Mouse (Mus musculus): ENCODE data around the gene Glis3. TPM values are rescaled to one million over a fixed set of nuclear protein-coding genes. Genes with fewer than 3 reads are reported as not detected.

Glis3 gene
- polyA plus RNA-seq, 1 experiment from 2014 or later = 2.9 TPM

GRCm38 (mm10) chr19:28555181-28555929 lies 124.5 kb downstream of the Glis3 start:
- Histone ChIP-seq H3K27me3 (no peaks in the 10 kb centered on the region; the same call in 1 of the 2 replicates), H3K4me3 (replicated peaks) (no peak overlapping the region), H3K9ac (replicated peaks) (no peak overlapping the region), H3K4me1 (replicated peaks) (0 out of 2 replicates have a peak, but pooled peaks cover 6% of the 10 kb centered on the region), H3K27ac (no peak overlapping the region), H3K4me2 (replicated peaks) (no peak overlapping the region), H3K36me3 (no peaks in the 10 kb centered on the region), H3K9me3 (no peaks in the 10 kb centered on the region)
- ATAC-seq = no peak
- WGBS = 81% methylated on average over 6 of the region's 6 CpGs

DNA sequence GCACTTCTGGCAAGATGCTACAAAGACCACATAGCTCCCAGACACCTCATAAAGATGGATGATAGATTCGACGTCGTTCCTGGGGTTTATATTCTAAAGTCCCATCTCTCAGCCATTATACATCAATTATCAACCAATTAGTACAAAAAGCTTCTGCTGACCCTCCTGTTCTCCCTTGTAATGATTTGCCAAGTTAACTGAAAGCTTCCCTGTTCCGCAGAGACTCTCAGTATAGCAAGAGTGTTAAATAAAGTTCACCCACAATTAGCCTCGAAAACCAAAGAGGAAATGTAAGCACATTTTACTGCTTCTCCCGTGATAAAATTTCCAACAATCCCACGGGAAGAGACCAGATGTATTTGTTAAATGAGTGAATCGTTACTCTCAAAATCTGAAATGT lies 129.3 kb downstream of the Glis3 start:
- Histone ChIP-seq H3K4me2 (replicated peaks) (no peak overlapping the region), H3K36me3 (no peaks in the 10 kb centered on the region), H3K9me3 (no peaks in the 10 kb centered on the region), H3K9ac (replicated peaks) (no peak overlapping the region), H3K27ac (no peak overlapping the region), H3K4me3 (replicated peaks) (no peak overlapping the region), H3K27me3 (no peaks in the 10 kb centered on the region; the same call in 1 of the 2 replicates), H3K4me1 (replicated peaks) (no peaks in the 10 kb centered on the region)
- WGBS = 89% methylated on average over 8 of the region's 8 CpGs
- ATAC-seq = no peak

DNA sequence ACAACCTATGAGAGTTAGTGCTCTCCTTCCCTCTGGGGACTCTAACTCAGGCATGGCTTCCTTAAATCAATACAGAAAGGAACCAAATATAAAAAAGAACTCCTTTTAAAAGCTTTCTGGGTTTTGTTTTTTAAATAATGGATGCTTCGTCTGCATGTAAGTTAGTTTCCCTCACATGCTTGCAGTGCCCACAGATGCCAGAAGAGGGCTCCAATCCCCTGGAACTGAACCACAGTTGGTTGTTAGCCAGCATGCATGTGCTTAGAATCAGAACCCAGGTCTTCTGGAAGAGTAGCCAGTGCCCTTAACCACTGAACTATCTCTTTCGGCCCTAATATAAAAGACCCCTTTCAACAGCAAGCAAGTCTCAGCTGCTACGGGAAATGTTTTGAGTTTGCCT lies 132.9 kb downstream of the Glis3 start:
- no peaks in the 10 kb centered on the region for H3K27me3 ChIP-seq
- H3K36me3 ChIP-seq = no peaks in the 10 kb centered on the region
- H3K4me1 ChIP-seq (replicated peaks) = peaks cover 4% of the 10 kb centered on the region; the same call in 1 of the 2 replicates
- ATAC-seq = no peak
- no peaks in the 10 kb centered on the region for H3K9me3 ChIP-seq
- no peak overlapping the region for H3K9ac ChIP-seq (replicated peaks)
- H3K27ac ChIP-seq = no peak overlapping the region
- no peak overlapping the region for H3K4me3 ChIP-seq (replicated peaks)
- H3K4me2 ChIP-seq (replicated peaks) = no peak overlapping the region
- 94% methylated on average over 3 of the region's 3 CpGs for WGBS

DNA sequence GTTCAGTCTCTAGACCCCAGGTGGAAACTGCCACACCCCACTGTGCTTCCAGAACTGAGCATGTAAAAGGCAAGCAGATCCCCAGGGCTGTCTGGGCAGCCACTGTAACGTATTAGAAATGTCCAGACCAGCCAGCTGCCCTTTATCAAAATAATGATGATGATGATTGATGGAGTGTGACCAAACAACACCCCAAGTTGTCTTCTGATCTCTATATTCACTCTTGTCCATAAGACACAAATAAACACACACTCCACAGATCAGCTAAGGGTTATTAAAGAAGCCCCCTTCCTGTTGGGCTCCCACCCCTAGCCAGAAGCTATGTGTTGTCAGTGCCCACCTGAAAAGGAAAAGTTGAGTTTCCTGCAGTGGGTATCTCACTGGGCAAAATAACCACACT lies 134.4 kb downstream of the Glis3 start:
- Histone ChIP-seq H3K27ac (no peak overlapping the region), H3K27me3 (no peaks in the 10 kb centered on the region), H3K4me3 (replicated peaks) (no peak overlapping the region), H3K4me2 (replicated peaks) (no peak overlapping the region), H3K9ac (replicated peaks) (no peak overlapping the region), H3K9me3 (no peaks in the 10 kb centered on the region), H3K4me1 (replicated peaks) (peaks cover 4% of the 10 kb centered on the region; the same call in 1 of the 2 replicates), H3K36me3 (no peaks in the 10 kb centered on the region)
- no peak for ATAC-seq
- 26% methylated on average over 1 of the region's 1 CpGs for WGBS

- Histone ChIP-seq H3K9me3 (no peaks in the 10 kb centered on the region), H3K4me3 (replicated peaks) (no peak overlapping the region), H3K27me3 (no peaks in the 10 kb centered on the region), H3K9ac (replicated peaks) (no peak overlapping the region), H3K36me3 (no peaks in the 10 kb centered on the region), H3K4me1 (replicated peaks) (no peaks in the 10 kb centered on the region), H3K27ac (no peak overlapping the region), H3K4me2 (replicated peaks) (no peak overlapping the region)
- ATAC-seq = peak; percentile 58
- WGBS = 55% methylated on average over 9 of the region's 9 CpGs
These were observed 141.1 kb downstream of the Glis3 start for GRCm38 (mm10) chr19:28538813-28539212.

- no peaks in the 10 kb centered on the region for H3K36me3 ChIP-seq
- H3K4me2 ChIP-seq (replicated peaks) = no peak overlapping the region
- no peaks in the 10 kb centered on the region for H3K4me1 ChIP-seq (replicated peaks)
- H3K9me3 ChIP-seq = no peaks in the 10 kb centered on the region
- ATAC-seq = no peak
- H3K9ac ChIP-seq (replicated peaks) = no peak overlapping the region
- H3K4me3 ChIP-seq (replicated peaks) = no peak overlapping the region
- no peak overlapping the region for H3K27ac ChIP-seq
- WGBS = 52% methylated on average over 12 of the region's 12 CpGs
- H3K27me3 ChIP-seq = no peaks in the 10 kb centered on the region
These were observed 144.9 kb downstream of the Glis3 start for GRCm38 (mm10) chr19:28534964-28535363.

DNA sequence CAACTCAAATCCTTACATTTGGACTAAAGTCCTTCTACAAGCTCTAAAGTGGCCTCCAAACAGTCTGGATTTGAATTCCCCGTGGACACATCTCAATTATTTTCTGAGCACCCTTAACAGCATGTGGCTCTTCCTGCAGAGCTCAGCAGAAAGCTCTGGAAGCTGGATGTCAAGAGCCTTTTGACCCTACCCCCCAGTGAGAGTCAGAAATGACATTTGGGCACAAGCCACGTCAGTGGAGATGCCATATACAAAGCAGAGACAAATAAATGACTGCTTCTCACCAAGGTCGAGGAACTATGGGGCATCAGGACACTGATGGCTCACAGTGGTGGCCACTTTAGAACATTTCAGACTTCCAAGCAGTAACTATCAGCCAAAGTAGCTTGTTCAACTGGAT lies 146.3 kb downstream of the Glis3 start:
- Histone ChIP-seq H3K9me3 (no peaks in the 10 kb centered on the region), H3K36me3 (no peaks in the 10 kb centered on the region), H3K27me3 (no peaks in the 10 kb centered on the region), H3K9ac (replicated peaks) (no peak overlapping the region), H3K27ac (no peak overlapping the region), H3K4me3 (replicated peaks) (no peak overlapping the region), H3K4me2 (replicated peaks) (no peak overlapping the region), H3K4me1 (replicated peaks) (no peaks in the 10 kb centered on the region)
- 70% methylated on average over 3 of the region's 3 CpGs for WGBS
- ATAC-seq = no peak

- WGBS = 93% methylated on average over 9 of the region's 9 CpGs
- no peaks in the 10 kb centered on the region for H3K4me1 ChIP-seq (replicated peaks)
- no peak for ATAC-seq
- no peaks in the 10 kb centered on the region for H3K9me3 ChIP-seq
- H3K27me3 ChIP-seq = no peaks in the 10 kb centered on the region
- no peak overlapping the region for H3K4me2 ChIP-seq (replicated peaks)
- no peaks in the 10 kb centered on the region for H3K36me3 ChIP-seq
- H3K4me3 ChIP-seq (replicated peaks) = no peak overlapping the region
- H3K9ac ChIP-seq (replicated peaks) = no peak overlapping the region
- no peak overlapping the region for H3K27ac ChIP-seq
These were observed 148.1 kb downstream of the Glis3 start for GRCm38 (mm10) chr19:28531750-28532149.

DNA sequence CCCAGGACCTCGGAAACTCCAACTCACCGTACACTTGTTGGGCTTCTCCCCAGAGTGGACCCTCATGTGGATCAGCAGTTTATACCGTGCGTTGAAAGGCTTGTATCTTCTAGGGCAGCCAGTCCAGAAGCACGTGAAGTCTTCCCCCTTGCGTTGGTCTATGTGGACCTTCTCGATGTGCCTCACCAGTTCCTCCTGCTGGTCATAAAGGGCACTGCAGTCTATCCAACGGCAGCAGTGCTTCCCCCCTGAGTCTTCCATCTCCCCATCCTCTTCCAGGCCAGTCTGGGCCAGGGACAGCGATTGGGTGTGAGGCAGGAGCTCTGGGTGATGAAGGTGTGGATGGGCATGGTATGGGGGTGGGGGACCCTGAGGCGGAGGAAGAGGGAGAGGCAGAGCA lies 149.0 kb downstream of the Glis3 start:
- no peak overlapping the region for H3K4me3 ChIP-seq (replicated peaks)
- WGBS = 70% methylated on average over 10 of the region's 10 CpGs
- H3K4me1 ChIP-seq (replicated peaks) = no peaks in the 10 kb centered on the region
- H3K9me3 ChIP-seq = no peaks in the 10 kb centered on the region
- no peaks in the 10 kb centered on the region for H3K36me3 ChIP-seq
- no peaks in the 10 kb centered on the region for H3K27me3 ChIP-seq
- no peak overlapping the region for H3K27ac ChIP-seq
- H3K4me2 ChIP-seq (replicated peaks) = no peak overlapping the region
- no peak for ATAC-seq
- H3K9ac ChIP-seq (replicated peaks) = no peak overlapping the region

- Histone ChIP-seq H3K9ac (replicated peaks) (no peak overlapping the region), H3K36me3 (no peaks in the 10 kb centered on the region), H3K4me1 (replicated peaks) (no peaks in the 10 kb centered on the region), H3K4me2 (replicated peaks) (no peak overlapping the region), H3K27me3 (no peaks in the 10 kb centered on the region), H3K4me3 (replicated peaks) (no peak overlapping the region), H3K9me3 (no peaks in the 10 kb centered on the region), H3K27ac (no peak overlapping the region)
- 89% methylated on average over 13 of the region's 13 CpGs for WGBS
- no peak for ATAC-seq
These were observed 150.9 kb downstream of the Glis3 start for GRCm38 (mm10) chr19:28529006-28529405.

- H3K9me3 ChIP-seq = no peaks in the 10 kb centered on the region
- H3K4me2 ChIP-seq (replicated peaks) = no peak overlapping the region
- H3K36me3 ChIP-seq = no peaks in the 10 kb centered on the region
- no peak overlapping the region for H3K9ac ChIP-seq (replicated peaks)
- no peak for ATAC-seq
- WGBS = 95% methylated on average over 5 of the region's 5 CpGs
- H3K4me1 ChIP-seq (replicated peaks) = no peaks in the 10 kb centered on the region
- no peak overlapping the region for H3K27ac ChIP-seq
- H3K27me3 ChIP-seq = no peaks in the 10 kb centered on the region
- no peak overlapping the region for H3K4me3 ChIP-seq (replicated peaks)
These were observed 152.4 kb downstream of the Glis3 start for GRCm38 (mm10) chr19:28527446-28527845.

DNA sequence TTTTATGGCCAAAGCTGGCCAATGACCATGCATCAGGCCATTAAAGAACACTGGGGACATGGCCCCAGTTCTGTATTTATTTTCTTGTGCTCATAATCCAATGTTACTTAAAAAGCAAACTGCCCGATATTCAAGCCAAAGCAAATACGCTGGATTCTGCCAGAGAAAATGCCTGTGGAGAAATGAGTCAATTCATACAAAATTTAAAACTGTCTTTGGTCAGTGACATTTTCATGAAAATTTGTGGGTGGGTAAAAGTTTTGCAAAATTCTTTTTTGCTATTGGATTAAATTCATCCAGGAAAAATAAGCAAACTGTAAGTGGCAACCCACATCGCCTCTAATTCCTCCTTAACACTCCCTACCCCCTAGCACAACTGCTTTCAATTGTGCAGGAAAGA lies 154.5 kb downstream of the Glis3 start:
- Histone ChIP-seq H3K27me3 (no peaks in the 10 kb centered on the region), H3K4me1 (replicated peaks) (no peaks in the 10 kb centered on the region), H3K4me3 (replicated peaks) (no peak overlapping the region), H3K27ac (no peak overlapping the region), H3K9ac (replicated peaks) (no peak overlapping the region), H3K36me3 (no peaks in the 10 kb centered on the region), H3K9me3 (no peaks in the 10 kb centered on the region), H3K4me2 (replicated peaks) (no peak overlapping the region)
- no peak for ATAC-seq
- WGBS = 93% methylated on average over 3 of the region's 3 CpGs

- Histone ChIP-seq H3K4me1 (replicated peaks) (no peaks in the 10 kb centered on the region; the same call in 1 of the 2 replicates), H3K27ac (no peak overlapping the region), H3K9me3 (no peaks in the 10 kb centered on the region), H3K27me3 (no peaks in the 10 kb centered on the region), H3K9ac (replicated peaks) (no peak overlapping the region), H3K4me2 (replicated peaks) (no peak overlapping the region), H3K36me3 (no peaks in the 10 kb centered on the region), H3K4me3 (replicated peaks) (no peak overlapping the region)
- WGBS = 84% methylated on average over 3 of the region's 3 CpGs
- no peak for ATAC-seq
These were observed 157.6 kb downstream of the Glis3 start for GRCm38 (mm10) chr19:28522289-28522688.
